Mouse (Mus musculus) embryonic facial prominence, embryonic 13.5 days (tissue): ENCODE data around the gene Dna2. TPM values are rescaled to one million over a fixed set of nuclear protein-coding genes. Genes with fewer than 3 reads are reported as not detected.

Experiments
- ATAC-seq: fragments of 200-750 bp; cut with Nextera tagmentation; 2 replicates; pipeline ENCODE4 v1.8.0; 2017; ENCODE audit warnings: low read depth; ENCODE audit not compliant: insufficient number of reproducible peaks, insufficient read depth, low FRiP score, low TSS enrichment
- H3K27ac ChIP-seq: fragments of 300-500 bp; sonication (generic); 2 replicates; pipeline ENCODE4 v1.5.1; 2015; ENCODE audit warnings: moderate library complexity, mild to moderate bottlenecking, inconsistent platforms
- H3K27me3 ChIP-seq: fragments of 300-500 bp; sonication (generic); 2 replicates; pipeline ENCODE4 v1.6.1; 2015; ENCODE audit warnings: mild to moderate bottlenecking, inconsistent platforms
- H3K36me3 ChIP-seq: fragments of 300-500 bp; sonication (generic); 2 replicates; pipeline ENCODE4 v1.6.1; 2015; ENCODE audit warnings: mild to moderate bottlenecking, inconsistent platforms
- H3K4me1 ChIP-seq: fragments of 300-500 bp; sonication (generic); 2 replicates; pipeline ENCODE4 v1.6.1; 2015; ENCODE audit warnings: inconsistent platforms
- H3K4me2 ChIP-seq: fragments of 300-500 bp; sonication (generic); 2 replicates; pipeline ENCODE4 v1.6.1; 2015; ENCODE audit warnings: moderate library complexity, mild to moderate bottlenecking, inconsistent platforms
- H3K4me3 ChIP-seq: fragments of 300-500 bp; sonication (generic); 2 replicates; pipeline ENCODE4 v1.5.1; 2015; ENCODE audit warnings: mild to moderate bottlenecking, inconsistent platforms
- H3K9ac ChIP-seq: fragments of 300-500 bp; sonication (generic); 2 replicates; pipeline ENCODE4 v1.6.1; 2015; ENCODE audit warnings: mild to moderate bottlenecking, inconsistent platforms
- H3K9me3 ChIP-seq: fragments of 300-500 bp; sonication (generic); 2 replicates; pipeline ENCODE4 v1.6.1; 2016; ENCODE audit warnings: inconsistent platforms
- WGBS: fragments of 180-500 bp; shearing (Covaris S2); methylation state at CpG from one replicate; pipeline ENCODE4 v1.1.7; 2015; ENCODE audit warnings: mixed read lengths; 5-methylcytosine and 5-hydroxymethylcytosine counted together
- polyA plus RNA-seq: library from polyadenylated mRNA; unstranded; fragments of >200 nt; fragmentation: Nextera tagmentation; extraction: Ambion mirVana; gene quantifications from 2 replicates; pipeline ENCODE4 v1.2.1, GENCODE M21; 2015

The Dna2 gene
- polyA plus RNA-seq, 1 experiment from 2014 or later = 19.4 TPM

GRCm38 (mm10) chr10:62984072-62984471 lies 37.2 kb downstream of the Dna2 start:
- H3K4me1 ChIP-seq = peaks cover 10% of the 10 kb centered on the region
- H3K9me3 ChIP-seq = no peaks in the 10 kb centered on the region
- H3K27ac ChIP-seq = no peak overlapping the region
- no peak for ATAC-seq
- 94% methylated on average over 11 of the region's 11 CpGs for WGBS
- no peak overlapping the region for H3K9ac ChIP-seq
- H3K36me3 ChIP-seq = peaks cover 59% of the 10 kb centered on the region
- no peak overlapping the region for H3K4me3 ChIP-seq
- H3K4me2 ChIP-seq = no peak overlapping the region
- H3K27me3 ChIP-seq = no peaks in the 10 kb centered on the region

DNA sequence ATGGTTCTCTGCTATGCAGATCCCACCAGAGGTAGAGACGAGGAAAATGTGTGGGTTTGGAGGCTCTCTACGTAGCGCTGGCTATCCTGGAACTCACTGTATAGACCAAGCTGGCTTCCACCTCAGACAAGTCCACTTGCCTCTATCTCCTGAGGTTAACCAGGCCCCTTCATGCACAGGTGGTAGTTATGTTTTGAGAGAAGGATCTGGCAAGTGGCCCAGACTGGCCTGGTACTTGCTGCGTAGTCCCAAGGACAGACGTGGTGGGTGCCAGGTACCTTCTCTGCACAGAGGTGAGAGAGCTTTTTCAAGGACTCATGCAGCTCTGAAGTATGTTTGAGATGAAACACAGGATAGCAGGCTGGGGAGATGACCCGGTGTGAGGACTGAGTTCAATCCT lies 37.7 kb downstream of the Dna2 start:
- H3K27me3 ChIP-seq = no peaks in the 10 kb centered on the region
- no peak overlapping the region for H3K4me2 ChIP-seq
- WGBS = 92% methylated on average over 6 of the region's 6 CpGs
- no peak overlapping the region for H3K9ac ChIP-seq
- peaks cover 10% of the 10 kb centered on the region for H3K4me1 ChIP-seq
- no peak for ATAC-seq
- no peak overlapping the region for H3K4me3 ChIP-seq
- peaks cover 63% of the 10 kb centered on the region for H3K36me3 ChIP-seq
- no peaks in the 10 kb centered on the region for H3K9me3 ChIP-seq
- no peak overlapping the region for H3K27ac ChIP-seq

DNA sequence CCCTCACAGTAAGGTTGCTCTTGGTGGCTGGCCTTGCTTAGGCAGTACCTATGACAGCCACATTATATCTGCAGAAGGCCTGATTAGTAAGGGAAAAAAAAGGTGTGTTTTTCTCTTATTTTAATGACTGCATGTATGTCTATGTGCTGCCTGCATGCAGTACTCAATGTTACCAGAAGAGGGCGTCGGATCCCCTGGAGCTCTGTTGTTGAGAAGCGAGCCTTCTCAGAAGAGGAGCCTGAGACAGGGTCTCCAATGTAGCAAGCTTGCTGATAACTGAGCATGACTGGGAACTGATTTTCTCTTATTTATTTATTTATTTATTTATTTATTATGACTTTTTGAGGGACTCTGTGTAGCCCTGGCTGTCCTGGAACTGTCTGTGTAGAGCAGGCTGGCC lies 40.5 kb downstream of the Dna2 start:
- no peak overlapping the region for H3K9ac ChIP-seq
- 27% methylated on average over 3 of the region's 3 CpGs for WGBS
- H3K27me3 ChIP-seq = no peaks in the 10 kb centered on the region
- H3K27ac ChIP-seq = no peak overlapping the region
- peaks cover 88% of the 10 kb centered on the region for H3K36me3 ChIP-seq
- no peaks in the 10 kb centered on the region for H3K9me3 ChIP-seq
- peak; percentile 26; the same call in 1 of the 2 replicates for ATAC-seq
- H3K4me2 ChIP-seq = no peak overlapping the region
- no peaks in the 10 kb centered on the region for H3K4me1 ChIP-seq
- no peak overlapping the region for H3K4me3 ChIP-seq

DNA sequence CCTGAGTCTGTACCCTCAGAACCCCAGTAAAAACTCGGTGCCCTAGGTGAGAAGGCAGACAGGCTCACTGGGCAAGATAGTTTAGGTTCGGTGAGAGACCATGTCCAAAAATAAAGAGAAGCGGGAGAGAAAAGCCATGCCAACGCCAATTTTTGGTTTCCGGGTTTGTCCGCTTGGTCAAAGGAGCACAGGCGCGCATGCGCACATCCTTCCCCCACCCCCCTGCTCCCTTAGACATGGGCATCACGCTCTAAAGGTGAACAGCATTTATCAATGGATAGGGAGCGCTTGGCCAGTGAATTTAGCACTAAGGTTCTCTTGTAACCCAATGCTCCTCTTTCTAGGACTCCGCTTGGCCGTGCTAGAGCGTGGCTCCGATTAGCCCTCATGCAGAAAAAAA lies 43.8 kb downstream of the Dna2 start:
- Histone ChIP-seq H3K36me3 (peaks cover 90% of the 10 kb centered on the region), H3K4me1 (no peaks in the 10 kb centered on the region), H3K9ac (no peak overlapping the region), H3K27ac (no peak overlapping the region), H3K4me3 (no peak overlapping the region), H3K4me2 (no peak overlapping the region), H3K9me3 (no peaks in the 10 kb centered on the region), H3K27me3 (no peaks in the 10 kb centered on the region)
- no peak for ATAC-seq
- 91% methylated on average over 15 of the region's 15 CpGs for WGBS

- peaks cover 90% of the 10 kb centered on the region for H3K36me3 ChIP-seq
- H3K9me3 ChIP-seq = no peaks in the 10 kb centered on the region
- WGBS = 88% methylated on average over 7 of the region's 9 CpGs
Observed at GRCm38 (mm10) chr10:62993991-62994390, 47.2 kb downstream of the Dna2 start.

DNA sequence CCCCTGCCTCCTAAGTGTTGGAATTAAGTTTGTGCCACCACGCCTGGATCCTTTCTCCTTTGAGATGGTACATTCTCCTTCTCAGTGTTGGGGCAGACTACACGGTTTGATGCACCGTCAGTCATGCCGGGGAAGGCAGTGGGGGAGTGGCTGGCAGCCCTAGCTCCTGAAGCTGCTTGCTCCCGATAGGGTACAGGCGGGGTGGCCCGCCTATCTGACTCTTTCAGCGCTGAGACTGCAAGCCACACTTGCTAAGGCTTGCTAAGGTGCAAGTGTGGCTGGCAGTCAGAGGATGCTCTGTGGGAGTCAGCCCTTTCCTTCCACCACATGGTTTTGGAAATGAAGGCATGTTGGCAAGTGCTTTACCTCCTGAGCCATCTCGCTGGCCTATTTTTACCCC lies 53.8 kb downstream of the Dna2 start:
- H3K9ac ChIP-seq = no peak overlapping the region
- no peaks in the 10 kb centered on the region for H3K9me3 ChIP-seq
- no peak overlapping the region for H3K27ac ChIP-seq
- ATAC-seq = no peak
- no peaks in the 10 kb centered on the region for H3K4me1 ChIP-seq
- H3K4me2 ChIP-seq = no peak overlapping the region
- WGBS = 71% methylated on average over 9 of the region's 9 CpGs
- peaks cover 88% of the 10 kb centered on the region for H3K36me3 ChIP-seq
- no peaks in the 10 kb centered on the region for H3K27me3 ChIP-seq
- H3K4me3 ChIP-seq = no peak overlapping the region

More at GRCm38 (mm10) chr10:62993991-62994390, 47.2 kb downstream of the Dna2 start:
- Histone ChIP-seq H3K27me3 (no peaks in the 10 kb centered on the region), H3K4me3 (no peak overlapping the region), H3K4me1 (no peaks in the 10 kb centered on the region), H3K4me2 (no peak overlapping the region), H3K27ac (no peak overlapping the region), H3K9ac (no peak overlapping the region)
- no peak for ATAC-seq

DNA sequence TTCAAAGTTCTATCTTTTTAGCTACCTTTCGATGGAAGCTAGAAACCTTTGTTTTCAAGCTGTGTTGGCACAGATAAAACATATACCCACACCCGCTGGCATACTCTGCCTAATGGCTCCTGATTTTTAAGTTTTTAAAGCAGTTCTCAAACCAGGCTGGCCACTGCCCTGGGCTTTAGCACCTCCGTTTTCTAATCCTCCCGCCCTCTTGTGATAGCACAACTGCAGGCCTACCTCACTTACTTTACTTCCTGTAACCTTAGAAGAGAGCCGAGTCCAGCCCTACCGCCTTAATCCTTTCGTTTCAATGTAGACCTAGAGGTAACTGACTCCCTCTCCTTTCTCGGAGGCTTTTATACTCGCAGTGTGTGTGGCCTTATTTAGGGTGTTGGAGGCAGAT lies 56.4 kb downstream of the Dna2 start:
- H3K9ac ChIP-seq = no peak overlapping the region
- no peak overlapping the region for H3K4me3 ChIP-seq
- H3K27me3 ChIP-seq = no peaks in the 10 kb centered on the region
- peaks cover 89% of the 10 kb centered on the region for H3K36me3 ChIP-seq
- H3K9me3 ChIP-seq = no peaks in the 10 kb centered on the region
- WGBS = 61% methylated on average over 9 of the region's 9 CpGs
- H3K4me2 ChIP-seq = no peak overlapping the region
- no peaks in the 10 kb centered on the region for H3K4me1 ChIP-seq
- no peak for ATAC-seq
- no peak overlapping the region; the same call in 1 of the 2 replicates for H3K27ac ChIP-seq

- Histone ChIP-seq H3K36me3 (peaks cover 92% of the 10 kb centered on the region), H3K4me1 (no peaks in the 10 kb centered on the region), H3K9ac (no peak overlapping the region), H3K27me3 (no peaks in the 10 kb centered on the region), H3K4me2 (no peak overlapping the region), H3K27ac (no peak overlapping the region), H3K9me3 (no peaks in the 10 kb centered on the region), H3K4me3 (no peak overlapping the region)
- ATAC-seq = no peak
- 90% methylated on average over 9 of the region's 9 CpGs for WGBS
Observed at GRCm38 (mm10) chr10:63004556-63004955, 57.7 kb downstream of the Dna2 start.

GRCm38 (mm10) chr10:63008193-63008592 lies 61.4 kb downstream of the Dna2 start:
- H3K9me3 ChIP-seq = no peaks in the 10 kb centered on the region
- no peaks in the 10 kb centered on the region for H3K4me1 ChIP-seq
- ATAC-seq = no peak
- no peak overlapping the region for H3K27ac ChIP-seq
- peaks cover 90% of the 10 kb centered on the region for H3K36me3 ChIP-seq
- no peaks in the 10 kb centered on the region for H3K27me3 ChIP-seq
- no peak overlapping the region for H3K9ac ChIP-seq
- WGBS = 70% methylated on average over 3 of the region's 3 CpGs
- H3K4me3 ChIP-seq = no peak overlapping the region
- H3K4me2 ChIP-seq = no peak overlapping the region

- H3K4me2 ChIP-seq = no peak overlapping the region
- H3K4me3 ChIP-seq = no peak overlapping the region
- no peaks in the 10 kb centered on the region for H3K4me1 ChIP-seq
- no peak overlapping the region for H3K27ac ChIP-seq
- ATAC-seq = no peak
- H3K9me3 ChIP-seq = no peaks in the 10 kb centered on the region
- no peaks in the 10 kb centered on the region for H3K27me3 ChIP-seq
- WGBS = 79% methylated on average over 4 of the region's 4 CpGs
- no peak overlapping the region for H3K9ac ChIP-seq
- H3K36me3 ChIP-seq = peaks cover 90% of the 10 kb centered on the region
Observed at GRCm38 (mm10) chr10:63010268-63010667, 63.4 kb downstream of the Dna2 start.

DNA sequence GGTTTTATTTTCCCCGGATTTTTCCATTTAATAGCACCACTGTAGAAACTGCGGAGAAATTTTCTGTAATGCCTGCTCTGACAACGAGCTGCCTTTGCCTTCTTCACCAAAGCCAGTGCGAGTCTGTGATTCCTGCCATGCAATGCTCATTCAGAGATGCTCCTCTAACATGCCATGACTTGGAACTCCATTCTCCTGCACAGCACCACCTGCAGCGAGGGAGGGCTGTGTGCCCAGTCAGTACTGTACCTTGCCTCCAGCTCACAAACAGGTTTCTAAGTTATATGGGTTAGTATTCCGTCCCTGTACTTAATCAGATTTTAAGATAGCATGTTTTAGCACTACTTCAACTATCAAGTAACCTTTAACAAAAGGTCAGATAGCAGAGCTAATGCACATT lies 64.7 kb downstream of the Dna2 start:
- H3K36me3 ChIP-seq = peaks cover 92% of the 10 kb centered on the region
- no peak overlapping the region for H3K4me2 ChIP-seq
- ATAC-seq = no peak

DNA sequence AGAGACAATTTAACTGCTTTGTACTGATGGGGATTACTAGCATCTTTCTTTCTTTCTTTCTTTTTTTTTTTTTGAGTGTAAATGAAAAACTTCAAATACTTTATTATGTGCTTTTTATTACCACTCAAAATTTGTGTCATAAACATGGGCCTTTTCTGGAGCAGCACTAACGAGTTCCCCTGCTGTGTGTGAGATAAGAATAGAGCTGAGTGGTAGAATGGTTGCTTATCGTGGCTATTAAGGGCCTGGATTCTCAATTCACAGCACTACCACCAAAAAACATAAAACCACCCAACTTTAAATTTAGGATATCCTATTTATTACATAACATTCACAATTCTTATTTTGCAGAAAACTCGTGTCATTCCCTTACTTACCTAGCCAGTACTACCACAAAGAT lies 66.7 kb downstream of the Dna2 start:
- Histone ChIP-seq H3K4me2 (no peak overlapping the region), H3K36me3 (peaks cover 88% of the 10 kb centered on the region), H3K9me3 (no peaks in the 10 kb centered on the region), H3K27me3 (no peaks in the 10 kb centered on the region), H3K4me3 (no peak overlapping the region), H3K4me1 (no peaks in the 10 kb centered on the region), H3K27ac (no peak overlapping the region), H3K9ac (no peak overlapping the region)
- 80% methylated on average over 3 of the region's 3 CpGs for WGBS
- ATAC-seq = no peak

More for the DNA sequence above, 64.7 kb downstream of the Dna2 start:
- no peaks in the 10 kb centered on the region for H3K9me3 ChIP-seq
- H3K4me1 ChIP-seq = no peaks in the 10 kb centered on the region
- H3K27me3 ChIP-seq = no peaks in the 10 kb centered on the region
- H3K9ac ChIP-seq = no peak overlapping the region
- WGBS = 85% methylated on average over 6 of the region's 6 CpGs
- no peak overlapping the region for H3K4me3 ChIP-seq
- no peak overlapping the region for H3K27ac ChIP-seq

DNA sequence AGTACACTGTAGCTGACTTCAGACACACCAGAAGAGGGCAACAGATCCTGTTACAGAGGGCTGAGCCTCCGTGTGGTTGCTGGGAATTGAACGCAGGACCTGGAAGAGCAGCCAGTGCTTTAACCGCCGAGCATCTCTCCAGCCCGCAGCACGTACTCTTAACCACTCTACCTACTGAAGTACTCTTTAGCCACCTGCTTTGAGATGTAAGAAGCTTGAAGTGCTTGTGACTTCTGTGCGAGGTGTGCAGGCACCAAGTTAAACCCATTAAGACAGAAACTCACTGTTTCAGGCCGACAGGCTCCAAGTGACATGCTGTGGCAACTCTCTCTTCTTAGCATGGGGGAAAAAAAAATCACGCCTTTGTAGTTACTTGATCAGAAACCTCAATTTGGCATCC lies 67.3 kb downstream of the Dna2 start:
- WGBS = 86% methylated on average over 9 of the region's 9 CpGs
- Histone ChIP-seq H3K9me3 (no peaks in the 10 kb centered on the region), H3K4me3 (no peak overlapping the region), H3K36me3 (peaks cover 83% of the 10 kb centered on the region), H3K9ac (no peak overlapping the region), H3K27ac (no peak overlapping the region), H3K27me3 (no peaks in the 10 kb centered on the region), H3K4me1 (no peaks in the 10 kb centered on the region), H3K4me2 (no peak overlapping the region)
- no peak for ATAC-seq
